Mouse (Mus musculus) layer of hippocampus, adult 8-10 months (tissue): ENCODE results near the gene Cep78. TPM values are rescaled to one million over a fixed set of nuclear protein-coding genes. Genes with fewer than 3 reads are reported as not detected.

ENCODE experiments used
- DNase-seq, 2 experiments: peaks; one replicate each; pipeline ENCODE4 v3.0.0; 2022; ENCODE audit warnings: low spot score in 2 of 2
- total RNA-seq, 4 experiments: library from RNA; stranded (reverse); gene quantifications; 2 replicates each; pipeline ENCODE4 v1.2.4; 2022

Gene Cep78
- total RNA-seq, 4 experiments from 2014 or later: 9.9 to 11.8 (median 11.5) TPM

DNA sequence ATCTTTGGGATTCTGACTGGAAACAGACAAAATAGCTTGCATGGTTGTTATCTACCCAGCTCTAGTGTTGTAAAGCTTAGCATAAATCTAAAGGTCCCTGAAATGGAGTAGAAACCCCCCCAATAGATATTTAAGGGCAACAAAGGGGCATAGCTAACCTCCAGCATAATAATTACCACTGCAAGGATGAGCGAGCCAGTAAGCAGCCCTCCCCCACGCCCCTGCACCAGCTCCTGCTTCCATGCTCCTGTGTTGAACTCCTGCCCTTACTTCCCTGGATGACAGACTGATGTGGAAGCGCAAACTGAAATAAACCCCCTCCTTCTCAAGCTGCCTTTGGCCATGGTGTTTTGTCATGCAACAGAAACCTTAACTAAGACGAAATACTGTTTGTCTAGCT is 11.4 kb downstream of the Cep78 start:
- no peak for DNase-seq

DNA sequence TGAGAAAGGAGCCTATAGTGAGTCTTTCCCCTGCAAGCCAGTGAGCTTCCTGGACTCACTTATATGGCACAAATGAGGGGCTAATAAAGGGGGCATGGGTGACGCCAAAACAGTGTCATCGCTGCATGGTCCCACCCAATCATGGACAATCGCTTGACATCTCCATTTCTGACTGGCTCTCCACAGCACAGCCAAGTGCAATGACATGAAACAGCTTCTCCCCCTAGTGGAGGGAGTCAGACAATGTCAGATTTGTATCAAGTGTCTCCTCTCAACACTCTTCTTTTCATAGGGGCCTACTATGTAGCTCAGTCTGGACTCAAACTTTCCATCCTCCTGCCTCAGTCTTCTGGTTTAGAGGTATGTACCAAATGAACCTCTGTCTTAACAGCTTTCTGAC is 19.7 kb downstream of the Cep78 start:
- peak; percentile 30 to 45 for DNase-seq

DNA sequence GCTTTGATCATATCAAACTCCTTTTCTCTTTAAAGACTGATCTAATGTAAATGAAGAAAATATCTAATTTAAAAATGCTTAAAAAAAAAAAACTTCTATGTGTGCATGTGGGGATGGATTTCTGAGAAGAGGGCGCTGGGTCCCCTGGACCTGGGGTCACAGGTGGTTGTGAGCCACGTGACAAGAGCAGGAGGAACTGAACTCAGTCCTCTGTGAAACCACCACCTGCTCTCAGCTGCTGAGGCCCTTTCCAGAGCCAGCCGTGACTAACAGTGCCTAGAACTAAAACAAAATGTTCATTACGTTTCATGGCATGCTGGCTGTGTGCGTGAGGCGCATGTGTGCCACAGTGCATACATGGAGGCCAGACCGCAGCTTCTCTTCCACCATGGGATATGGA is 20.3 kb downstream of the Cep78 start:
- no peak for DNase-seq

DNA sequence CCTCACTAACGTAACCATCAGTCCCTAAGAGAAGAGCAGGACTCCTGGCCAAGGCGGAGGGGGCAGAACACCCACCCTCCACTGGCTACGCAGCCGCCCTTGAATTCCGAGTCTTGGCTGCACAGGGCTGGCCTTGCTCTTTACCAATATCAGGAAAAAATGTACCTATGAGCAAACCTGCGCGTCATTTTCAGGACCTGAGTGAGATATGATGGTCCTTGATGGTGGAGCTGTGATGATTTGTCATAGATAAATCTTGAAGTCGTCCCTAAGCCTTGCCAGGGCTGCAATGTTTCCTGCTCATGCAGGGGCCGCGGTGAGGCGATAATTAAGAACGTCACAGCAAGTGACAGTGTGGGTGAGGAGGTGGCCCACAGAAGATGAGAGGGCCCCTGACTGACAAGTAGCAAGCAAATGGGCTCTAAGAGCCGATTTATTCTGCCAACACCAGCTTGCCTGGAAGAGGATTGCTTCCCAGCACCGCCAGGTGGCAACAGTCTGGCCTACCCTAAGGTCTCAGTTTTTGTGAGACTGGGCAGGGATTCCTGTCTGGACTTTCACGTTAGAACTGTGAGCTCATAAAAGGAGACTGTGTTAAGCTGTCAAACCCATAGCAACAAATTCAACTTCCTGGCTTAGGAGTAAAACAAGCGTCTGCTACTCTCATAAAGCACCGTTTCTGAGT is 21.6 kb downstream of the Cep78 start:
- no peak for DNase-seq

DNA sequence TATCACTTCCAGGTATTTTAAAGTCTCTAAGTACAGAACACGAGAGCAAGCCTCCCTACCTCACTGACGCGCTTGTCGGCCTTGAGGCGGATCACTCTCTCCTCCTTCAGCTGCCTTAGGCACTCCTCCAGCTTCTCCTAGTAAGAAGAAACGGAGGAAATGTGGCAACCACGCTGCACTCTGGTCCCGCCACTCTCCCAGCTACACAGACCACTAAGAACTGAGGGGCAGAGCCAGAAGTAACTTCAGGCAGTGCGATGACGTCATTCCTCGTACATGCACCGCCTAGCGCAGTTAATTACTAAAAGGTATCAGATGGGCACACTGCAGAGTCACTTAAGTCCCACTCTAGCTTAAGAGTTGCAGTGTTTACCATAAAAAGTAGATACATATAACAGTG is 22.5 kb downstream of the Cep78 start:
- no peak for DNase-seq

DNA sequence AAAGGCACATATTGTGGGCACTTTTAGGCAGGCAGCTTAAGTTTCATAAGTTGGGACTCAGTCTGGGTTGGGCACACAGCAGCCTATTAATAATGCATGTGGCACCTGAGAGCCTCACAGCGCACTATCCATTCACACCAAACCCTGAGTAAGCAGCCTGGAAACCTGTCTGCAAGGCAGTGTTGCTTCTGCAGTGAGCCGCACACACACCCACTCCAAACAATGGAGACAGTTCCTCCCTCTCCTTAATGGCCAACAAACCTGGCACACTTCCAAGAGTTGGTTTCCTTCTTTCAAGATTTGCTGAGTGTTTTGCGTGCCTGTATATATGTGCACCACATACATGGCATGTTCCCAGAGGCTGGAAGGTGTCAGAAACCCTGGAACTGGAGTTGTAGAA is 34.6 kb downstream of the Cep78 start:
- DNase-seq: no peak

DNA sequence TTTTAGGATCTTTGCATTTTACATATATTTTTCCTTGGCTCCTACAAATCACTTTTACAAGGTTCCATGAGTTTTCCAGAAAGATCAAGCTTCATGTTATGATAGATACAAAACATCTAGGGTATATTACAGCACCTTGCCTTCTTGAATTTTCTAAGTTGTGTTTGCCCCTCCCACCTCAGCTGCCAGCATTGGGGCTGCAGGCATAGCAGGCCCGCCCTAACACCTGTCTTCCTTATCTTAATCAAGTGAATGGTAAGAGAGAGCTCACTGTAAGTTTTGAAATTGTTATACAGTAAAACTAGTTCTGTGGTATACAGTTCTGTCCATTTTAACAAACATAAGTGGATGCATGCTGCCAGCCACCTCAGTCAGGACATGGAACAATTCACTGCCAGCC is 35.9 kb downstream of the Cep78 start:
- no peak for DNase-seq

DNA sequence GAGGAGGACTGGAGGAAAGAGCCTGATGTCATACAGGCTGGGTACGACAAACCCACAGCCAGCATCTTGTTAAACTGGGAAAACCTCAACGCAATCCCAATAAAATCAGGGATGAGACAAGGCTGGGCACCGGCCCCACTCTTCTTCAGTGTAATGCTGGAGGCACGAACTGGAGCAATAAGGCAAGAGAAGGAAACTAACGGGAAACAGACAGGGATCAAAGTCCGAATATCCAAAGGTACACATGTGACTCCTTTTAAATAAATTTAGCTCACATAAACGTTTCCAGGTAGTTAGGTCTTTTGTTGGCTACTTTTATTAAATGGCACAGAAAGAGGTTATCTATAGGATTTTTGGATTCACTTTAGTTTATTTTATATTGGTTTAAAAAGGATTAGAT is 36.4 kb downstream of the Cep78 start:
- DNase-seq: no peak

DNA sequence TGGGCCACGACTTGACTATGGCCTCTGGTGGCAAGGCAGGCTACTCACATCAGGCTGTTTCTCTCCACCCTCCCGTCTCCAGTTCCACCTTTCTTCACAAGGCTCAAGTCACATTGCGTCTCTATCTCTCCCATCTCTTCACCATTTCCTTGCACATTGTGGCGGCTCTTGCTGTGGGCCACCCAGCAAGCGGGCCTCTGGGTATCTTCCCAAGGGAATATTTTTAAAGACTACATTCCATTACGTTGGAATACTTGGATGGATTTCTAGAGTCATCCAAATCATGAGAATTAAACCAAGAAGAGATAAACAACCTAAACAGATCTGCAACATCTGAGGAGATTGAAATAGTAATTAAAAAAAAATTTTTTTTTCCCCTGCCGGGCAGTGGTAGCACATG is 37.6 kb downstream of the Cep78 start, which contains the start of gene Psat1:
Psat1 (minus strand) TSS at position 101 of the 400 bp plus-strand sequence.
- DNase-seq: no peak

DNA sequence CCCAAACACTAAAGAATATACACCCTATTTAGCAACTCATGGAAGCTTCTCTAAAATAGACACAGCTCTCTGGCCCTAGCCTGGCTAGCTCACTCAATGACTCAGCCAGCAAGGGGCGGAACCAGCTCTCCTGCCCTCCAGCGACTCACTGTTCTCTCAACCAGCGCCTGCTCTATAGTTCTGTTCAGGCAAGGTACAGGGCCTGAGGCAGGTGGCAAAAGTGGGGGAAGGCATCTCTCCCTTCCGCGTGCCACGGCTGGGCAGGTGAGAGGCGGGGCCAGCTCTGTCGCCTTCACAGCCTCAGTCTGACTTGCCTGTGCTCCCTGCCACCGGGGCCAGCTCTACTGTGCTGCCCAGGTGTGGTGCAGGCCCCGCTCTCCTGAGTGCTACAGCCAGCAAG is 38.1 kb downstream of the Cep78 start:
- DNase-seq: no peak

DNA sequence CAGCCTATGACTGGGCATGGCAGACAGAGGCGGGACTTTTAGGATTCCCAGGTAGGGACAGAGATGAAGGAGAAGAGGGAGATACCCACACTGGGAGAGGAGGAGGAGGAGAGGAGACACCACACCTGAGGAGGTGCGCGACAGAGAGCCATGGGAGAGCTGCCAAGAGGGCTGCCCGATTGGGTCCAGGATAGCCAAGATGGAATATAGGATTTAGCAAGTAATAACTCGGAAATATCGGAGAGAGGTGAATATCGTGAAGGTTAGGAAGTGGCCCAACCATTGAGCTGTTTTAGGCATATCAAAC is 41.7 kb downstream of the Cep78 start:
- DNase-seq: no peak

DNA sequence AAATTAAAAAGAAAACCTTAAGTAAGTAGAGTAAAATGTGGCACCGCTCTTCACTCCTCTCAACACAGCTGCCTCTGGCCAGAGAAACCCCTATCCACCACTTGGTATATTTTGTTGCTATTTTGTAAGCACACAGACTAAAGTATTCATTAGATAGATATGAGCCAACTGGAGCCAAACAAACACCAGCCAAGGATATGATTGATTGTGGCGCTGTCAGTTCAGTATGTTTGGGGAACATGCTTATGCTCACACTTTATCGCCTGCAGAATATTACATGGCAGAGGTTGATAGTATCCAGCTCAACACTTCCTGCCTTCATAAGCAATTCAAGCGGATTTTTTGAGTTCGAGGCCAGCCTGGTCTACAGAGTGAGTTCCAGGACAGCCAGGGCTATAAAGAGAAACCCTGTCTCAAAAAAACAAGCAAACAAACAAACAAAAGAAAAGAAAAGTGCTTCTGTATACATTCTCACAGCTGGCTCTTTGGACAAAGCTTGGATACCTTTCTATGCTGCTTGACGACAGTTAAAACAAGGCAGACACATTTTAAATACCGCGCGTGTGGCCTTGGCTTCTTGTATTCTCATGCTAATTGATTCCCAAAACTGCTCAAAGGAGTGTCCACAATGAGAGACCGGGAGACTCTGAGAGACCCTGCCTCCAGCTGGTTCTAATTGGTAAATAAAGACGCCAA is 42.2 kb downstream of the Cep78 start:
- no peak for DNase-seq

DNA sequence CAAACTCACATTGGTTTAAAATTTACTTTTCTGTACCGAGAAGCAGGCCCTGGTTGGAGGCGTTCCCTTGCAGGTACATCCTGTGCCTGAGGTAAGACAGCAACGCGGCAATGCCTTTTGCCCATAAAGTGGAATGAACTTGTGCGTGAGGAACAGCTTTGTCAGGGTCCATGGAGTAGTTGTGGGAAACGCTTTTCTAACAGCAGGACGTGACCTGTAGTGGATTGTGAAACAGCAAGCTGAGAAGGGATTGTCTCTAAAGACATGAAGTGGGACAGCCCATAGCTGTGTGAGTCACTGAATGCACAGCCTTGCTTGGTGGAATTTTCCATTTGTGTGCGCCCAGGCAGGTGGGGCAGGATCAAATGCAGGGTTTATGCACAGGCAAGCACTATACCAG is 43.4 kb downstream of the Cep78 start:
- DNase-seq: no peak

DNA sequence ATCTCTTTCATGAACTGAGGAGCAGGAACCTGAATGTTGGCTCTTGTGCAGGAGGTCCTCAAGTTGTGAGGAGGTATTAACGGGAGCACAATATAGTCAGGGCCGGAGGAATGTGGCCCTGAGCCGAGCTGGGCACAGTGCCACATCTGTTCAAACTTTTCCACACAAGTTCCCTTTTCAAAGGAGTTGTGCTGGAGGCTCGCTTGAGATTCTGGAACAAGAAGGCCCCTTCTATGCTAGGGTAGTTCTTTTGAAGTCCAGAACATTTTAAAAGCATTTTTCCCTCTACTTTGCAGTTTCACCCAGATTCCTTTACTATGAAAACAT is 59.1 kb downstream of the Cep78 start:
- peak; percentile 64 to 73 for DNase-seq

DNA sequence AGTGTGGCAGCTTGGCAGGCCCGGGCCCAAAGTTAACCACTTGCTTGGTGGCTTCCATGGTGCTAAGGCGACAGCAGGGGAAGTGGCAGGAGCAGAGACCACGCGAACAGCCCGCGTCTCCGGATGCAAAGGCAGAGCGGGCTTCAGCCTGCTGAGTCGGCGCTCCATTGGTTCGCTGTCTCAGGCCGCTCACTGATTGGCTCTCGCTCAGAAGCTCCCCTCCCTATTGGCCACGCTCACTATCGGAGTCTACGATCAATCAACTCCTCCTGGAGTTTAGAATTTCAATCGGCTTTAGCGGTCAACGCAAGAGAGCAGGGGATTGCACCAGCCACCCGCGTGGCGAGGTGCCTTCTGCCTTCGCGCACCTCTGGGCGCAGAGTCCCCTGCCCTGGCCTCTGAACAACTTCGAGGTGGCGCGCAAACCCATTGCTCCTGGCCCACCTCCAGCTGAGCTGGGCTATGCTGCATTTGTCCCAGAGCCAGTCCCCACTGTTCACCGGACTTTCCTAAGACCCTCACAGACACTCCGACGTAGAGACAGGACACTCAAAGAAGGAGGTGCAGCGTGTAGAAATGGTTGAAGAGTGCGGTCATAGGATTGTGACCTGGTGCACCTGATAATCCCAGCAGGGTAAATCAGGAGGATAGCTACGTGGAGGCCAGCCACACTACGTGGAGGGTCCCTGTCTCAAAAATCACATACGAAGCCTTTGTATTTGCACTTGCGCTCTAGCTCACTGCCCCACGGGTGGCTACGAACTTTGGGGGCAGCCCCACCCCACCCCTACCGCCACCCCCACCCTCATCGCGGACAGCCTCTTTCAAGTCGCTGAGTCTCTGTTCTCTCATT is 59.7 kb downstream of the Cep78 start:
- DNase-seq: peak; percentile 89 to 90

DNA sequence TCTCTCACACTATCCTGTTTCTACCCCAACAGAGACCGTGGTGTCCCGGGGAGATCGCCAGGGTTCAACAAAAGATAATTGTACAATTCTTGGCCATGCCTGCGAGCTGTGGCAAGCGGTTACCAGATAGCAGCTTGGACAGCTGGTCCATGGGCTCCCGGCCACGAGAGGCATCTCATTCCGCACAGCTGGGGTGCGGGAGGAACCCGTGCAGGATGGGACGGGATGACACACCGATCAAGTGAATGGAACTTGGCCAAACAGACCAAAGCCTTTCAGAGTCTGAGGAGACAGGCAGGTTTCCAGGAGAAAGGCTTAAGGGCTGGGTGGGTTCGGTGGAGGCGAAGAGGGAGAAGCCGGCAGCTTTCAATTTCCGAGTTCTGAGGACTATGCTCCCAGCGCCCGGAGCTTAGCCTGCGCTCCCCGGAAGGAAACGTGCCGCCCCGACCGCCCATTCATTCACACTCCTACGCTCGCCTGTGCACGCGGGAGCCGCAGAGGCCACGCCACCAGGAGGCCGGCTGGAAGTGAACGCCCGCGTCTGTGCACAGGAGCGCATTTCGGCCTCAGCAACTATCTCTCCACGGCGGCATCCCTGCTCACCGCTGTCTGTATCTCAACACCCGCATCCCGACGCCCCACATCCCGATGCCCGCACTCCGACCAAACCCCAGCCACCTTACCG is 60.5 kb downstream of the Cep78 start:
- DNase-seq: peak; percentile 69 to 78

DNA sequence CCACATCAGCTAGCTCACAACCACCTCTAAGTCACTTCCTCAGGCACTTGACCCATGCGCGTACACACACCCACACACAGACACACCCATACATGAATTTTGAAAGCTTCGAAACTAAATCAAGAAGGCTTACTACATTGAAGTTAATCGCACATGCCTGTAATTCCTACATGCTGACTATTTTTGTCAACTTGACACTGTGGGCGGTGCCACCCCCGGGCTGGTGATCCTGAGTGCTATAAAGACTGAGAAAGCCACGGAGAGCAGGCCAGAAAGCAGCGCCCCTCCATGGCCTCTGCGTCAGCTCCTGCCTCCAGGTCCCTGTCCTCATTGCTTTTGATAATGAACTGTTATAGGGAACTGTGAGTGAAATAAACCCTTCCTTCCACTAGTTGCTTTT is 61.4 kb downstream of the Cep78 start:
- DNase-seq: peak in 1 of 2 experiments; percentile 16

DNA sequence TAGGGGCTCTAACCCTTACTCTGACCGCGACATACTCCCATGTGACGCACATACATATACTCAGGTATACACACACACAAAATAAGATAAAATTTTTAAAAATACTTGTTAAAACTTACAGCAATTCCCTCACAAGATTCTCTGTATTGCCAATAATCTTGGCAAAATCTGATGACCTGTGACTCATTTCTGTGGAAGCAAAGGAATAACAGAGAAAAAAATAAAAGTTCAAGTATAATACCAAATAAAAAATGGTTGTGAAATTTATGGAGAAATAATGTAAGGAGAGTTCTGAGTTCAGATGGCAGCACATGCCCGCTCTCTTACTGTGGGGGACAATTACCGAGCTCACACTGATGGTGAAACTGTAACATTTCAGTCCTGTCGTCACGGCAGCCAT is 65.5 kb downstream of the Cep78 start:
- no peak for DNase-seq

DNA sequence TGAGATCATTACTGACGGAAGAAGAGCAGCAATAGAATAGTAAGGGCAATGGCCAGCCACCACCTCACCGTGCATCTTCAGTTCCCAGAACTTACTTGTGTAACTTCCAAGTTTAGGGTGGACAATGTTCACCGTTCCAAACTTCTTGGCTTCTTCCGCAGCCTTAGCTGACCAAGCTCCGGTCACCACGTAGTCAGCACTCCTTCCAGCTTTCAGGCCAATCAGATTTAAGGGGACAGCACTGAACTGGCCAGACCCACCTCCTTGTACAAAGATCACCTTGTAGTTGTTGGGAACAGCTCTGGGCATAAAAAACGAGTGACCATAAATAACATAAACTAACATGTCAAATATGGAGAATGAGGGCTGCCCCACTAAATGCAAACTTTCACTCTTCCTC is 66.7 kb downstream of the Cep78 start:
- DNase-seq: no peak

DNA sequence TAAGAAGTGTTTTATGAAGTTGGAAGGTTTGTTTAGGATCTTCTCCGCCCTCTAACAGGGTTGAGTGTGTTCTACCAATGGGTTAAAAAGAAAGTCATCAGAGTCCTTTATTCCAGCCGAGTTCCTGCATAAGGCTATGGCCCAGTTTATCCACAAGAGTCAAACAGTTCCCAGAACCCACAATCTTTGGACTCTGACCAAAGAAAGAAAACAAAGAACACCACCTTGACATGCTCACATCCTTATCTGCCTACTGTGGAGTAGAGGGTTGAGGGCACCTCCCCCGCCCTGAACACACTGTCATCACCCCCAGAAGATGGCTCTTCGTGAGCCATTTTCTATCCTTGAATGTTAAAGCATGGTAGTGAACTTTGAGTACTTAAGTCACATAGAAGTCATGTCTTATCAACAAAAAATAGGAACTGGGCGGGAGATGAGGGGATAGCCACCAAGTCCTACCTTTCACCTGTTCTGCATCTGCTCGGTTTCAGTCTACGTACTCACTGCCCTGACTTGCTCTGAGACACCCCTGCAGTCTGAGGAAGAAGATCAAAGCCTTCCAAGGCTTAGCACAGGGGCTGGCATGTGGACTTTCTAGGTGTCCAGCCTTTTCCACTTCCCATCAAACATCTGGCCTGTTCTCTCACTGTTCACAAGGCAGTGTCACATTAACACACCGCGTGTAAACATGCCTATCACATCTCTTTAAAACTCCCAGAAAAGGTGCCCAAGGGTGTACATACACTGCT is 71.4 kb downstream of the Cep78 start:
- DNase-seq: no peak

DNA sequence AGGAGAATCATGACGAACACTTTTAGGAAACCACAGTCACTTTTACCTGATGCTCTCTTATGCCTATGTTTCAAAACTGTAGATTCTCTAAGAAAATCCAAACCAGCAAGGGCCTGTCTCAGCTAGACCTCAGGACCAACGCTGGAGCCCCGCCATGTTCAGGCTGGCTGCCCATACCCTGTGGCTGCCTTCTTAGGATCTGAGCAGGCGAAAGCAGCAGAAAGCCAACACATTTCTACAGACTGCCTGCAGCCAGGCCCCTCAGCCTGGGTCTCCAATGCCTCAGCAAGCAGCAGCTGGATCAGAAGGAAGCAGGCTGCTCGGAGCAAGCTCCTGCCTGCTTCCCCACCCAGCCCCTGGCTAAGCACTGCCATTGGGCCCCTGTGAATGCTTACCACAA is 73.3 kb downstream of the Cep78 start:
- no peak for DNase-seq
